Mouse (Mus musculus) cerebellum, adult 2 months (tissue): ENCODE measurements around the gene Vapa.

Source experiments
- CTCF ChIP-seq: fragments of 200-500 bp; IDR thresholded peaks from 2 replicates; pipeline ENCODE4 v1.5.1; 2011; ENCODE audit warnings: low read depth, mild to moderate bottlenecking, control low read depth, low read length, moderate library complexity, borderline replicate concordance; ENCODE audit not compliant: insufficient read depth
- POLR2A ChIP-seq: fragments of 200-500 bp; IDR thresholded peaks from 2 replicates; pipeline ENCODE4 v1.6.1; 2011; ENCODE audit warnings: low read length, control low read depth, borderline replicate concordance; ENCODE audit not compliant: insufficient read depth

DNA sequence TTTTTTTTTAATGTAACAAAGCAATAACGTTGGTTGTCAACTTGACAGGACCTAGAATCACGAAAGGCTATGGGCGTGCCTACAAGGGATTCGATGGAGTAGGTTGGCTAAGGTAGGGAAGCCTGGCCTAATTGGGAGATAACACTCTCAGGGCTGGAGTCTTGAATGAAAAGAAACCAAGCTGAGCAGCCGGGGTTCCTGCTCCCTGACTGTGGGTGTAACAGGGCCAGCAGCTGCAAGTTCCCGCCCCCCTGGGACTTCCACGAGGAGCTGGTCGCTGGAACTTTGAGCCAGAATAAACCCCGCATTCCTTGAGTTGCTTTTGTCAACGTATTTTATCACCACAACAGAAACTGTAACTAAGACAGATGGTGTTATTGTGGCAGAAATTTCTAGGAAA lies 56.6 kb downstream of the Vapa start:
- TF ChIP-seq CTCF (no peak), POLR2A (no peak)
